Mouse (Mus musculus) c-Kit-positive CD71-positive TER-119-positive erythroid progenitor cells, embryonic 14.5 days (primary cell): ENCODE results near the gene Chrna1.

ENCODE experiments used
- DNase-seq: peaks from one replicate; pipeline ENCODE4 v3.0.0-alpha.2; 2013; ENCODE audit warnings: low spot score

The Chrna1 gene

DNA sequence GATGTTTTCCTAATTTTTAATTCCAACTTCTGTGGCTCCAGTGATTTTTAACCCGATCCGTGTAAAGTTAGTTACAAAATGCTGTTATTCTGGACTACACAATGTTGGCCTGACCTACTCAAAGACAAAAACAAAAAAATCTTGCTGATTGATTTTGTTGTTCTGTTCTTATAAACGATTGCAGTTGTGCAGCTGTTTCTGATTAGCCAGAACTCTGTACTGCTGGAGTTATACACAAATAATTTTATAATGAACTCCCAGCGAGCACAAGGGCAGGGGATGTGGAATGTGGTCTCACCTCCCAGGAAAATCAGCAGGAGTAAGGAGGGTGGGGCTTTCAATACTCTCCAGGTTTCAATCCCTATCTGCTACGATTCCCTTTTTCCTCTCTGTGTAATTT is 61.2 kb downstream of the Chrna1 start:
- DNase-seq = no peak

DNA sequence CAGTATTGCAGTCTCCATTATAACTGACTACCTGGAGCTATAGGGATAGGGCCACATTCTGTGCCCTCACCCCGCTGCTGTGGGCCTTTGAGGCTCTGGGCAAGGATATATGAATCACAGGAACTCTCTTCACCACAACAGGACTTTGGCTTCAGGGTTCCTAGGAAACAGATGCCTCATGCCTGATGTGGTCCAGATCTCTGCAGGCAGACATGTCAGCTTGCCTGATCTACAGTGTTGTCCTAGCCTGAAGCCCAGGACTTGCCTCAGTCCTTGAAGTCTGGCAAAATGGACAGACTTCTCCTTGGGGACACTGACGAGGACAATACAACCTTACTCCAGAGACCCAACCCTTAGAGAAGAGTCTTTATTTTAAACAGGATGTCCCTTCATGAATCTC is 61.8 kb downstream of the Chrna1 start:
- no peak for DNase-seq

DNA sequence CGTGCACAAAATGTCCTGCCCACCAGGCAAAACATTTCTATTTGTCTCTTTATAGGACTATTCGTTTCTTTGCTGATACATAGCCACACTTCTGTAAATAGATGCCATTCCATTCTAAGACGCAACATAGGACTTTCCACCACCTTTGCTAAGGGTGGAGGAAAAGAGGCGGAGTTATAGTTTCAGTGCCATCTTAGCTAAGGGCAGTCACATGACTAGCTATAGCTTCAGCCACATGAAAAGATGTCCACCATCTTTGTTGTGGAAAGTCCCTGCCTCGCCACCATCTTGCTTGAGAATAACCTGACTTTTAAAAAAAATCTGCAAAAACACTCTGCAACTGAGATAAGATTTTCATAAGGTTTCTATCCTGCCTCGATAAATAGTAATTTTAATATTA is 66.0 kb downstream of the Chrna1 start:
- DNase-seq = no peak
